17 mouse cellular contexts compared by ENCODE assay signal in the genomic region with DNA sequence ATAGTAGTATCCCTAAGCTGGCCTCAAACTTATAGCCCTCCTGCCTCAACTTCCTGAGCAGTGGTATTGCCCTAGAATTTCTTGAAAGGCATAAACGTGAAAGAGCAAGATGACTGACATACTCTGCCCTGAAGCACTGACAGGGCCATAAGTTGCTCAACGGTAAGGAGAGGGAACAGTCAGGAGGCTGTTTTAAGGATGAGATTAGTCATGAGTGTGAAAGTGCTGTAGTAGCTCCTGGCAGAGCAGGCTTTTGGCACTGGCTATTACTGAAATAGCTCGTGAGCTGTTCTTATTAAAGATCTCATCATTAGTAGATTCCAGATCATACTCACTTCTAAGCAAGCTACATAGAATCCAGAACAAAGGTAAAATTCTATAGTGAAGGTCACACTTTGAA. TPM values are rescaled to one million over a fixed set of nuclear protein-coding genes. Genes with fewer than 3 reads are reported as not detected.
A peak's percentile ranks its signal among the peaks of the same experiment; 100 is the strongest.
DNase-seq lines count a peak whose midpoint lies in the region; ATAC-seq lines count a peak whose summit lies in the region.
"Had no signal": no experiment of that assay in that cellular context is flagged by ENCODE, and none has a peak within 500 bp of the region (broad histone marks: within the 10 kb centered on the region; RNA-seq: fewer than 3 reads in every experiment).

No protein-coding gene starts in this region.

- H3K4me2 ChIP-seq in heart, embryonic 12.5 days, result no peak overlapping the region
- no peak overlapping the region for H3K4me2 ChIP-seq in midbrain, embryonic 15.5 days
- H3K4me2 ChIP-seq: kidney, embryonic 15.5 days; midbrain, embryonic 11.5 days; neural tube, embryonic 15.5 days had no signal

- no peak overlapping the region for H3K4me3 ChIP-seq in heart, embryonic 12.5 days
- H3K4me3 ChIP-seq in midbrain, embryonic 15.5 days, result no peak overlapping the region
- H3K4me3 ChIP-seq: kidney, embryonic 15.5 days; left cerebral cortex, adult 2 months; neural tube, embryonic 15.5 days had no signal

- ATAC-seq in heart, embryonic 12.5 days (ENCODE audit: insufficient number of reproducible peaks, low FRiP score), result no peak
- no peak for ATAC-seq in midbrain, embryonic 15.5 days (replicated peaks)
- ATAC-seq: forebrain, postnatal 0 days had no signal

- DNase-seq in adrenal gland, adult 2 months, result peak; percentile 34
- no peak for DNase-seq in adrenal gland, adult 8-10 months
- DNase-seq in heart, postnatal 4 days, result no peak
- DNase-seq in 416B (ENCODE audit: low read depth), result peak; percentile 54
- peak; percentile 47 for DNase-seq in gonadal fat pad, adult 2 months (ENCODE audit: low read depth)
- no peak for DNase-seq in layer of hippocampus, adult 9-11 months
- DNase-seq: cerebellum, adult 9-11 months; embryo, embryonic 11 days; forebrain, postnatal 0 days; thymus, adult 18-20 months had no signal

- H3K4me1 ChIP-seq in heart, embryonic 12.5 days (replicated peaks), result peaks cover 30% of the 10 kb centered on the region
- peaks cover 21% of the 10 kb centered on the region for H3K4me1 ChIP-seq in midbrain, embryonic 15.5 days
- H3K4me1 ChIP-seq: kidney, embryonic 15.5 days had no signal

- WGBS in heart, embryonic 12.5 days, result 39% methylated on average over 3 of the region's 3 CpGs
- 76% methylated on average over 3 of the region's 3 CpGs for WGBS in midbrain, embryonic 15.5 days

- peak overlapping the region; percentile 52 for H3K27ac ChIP-seq in heart, embryonic 12.5 days (ENCODE audit: poor library complexity, severe bottlenecking)
- H3K27ac ChIP-seq in midbrain, embryonic 15.5 days, result no peak overlapping the region; the same call in 1 of the 2 replicates
- H3K27ac ChIP-seq: kidney, embryonic 15.5 days; left cerebral cortex, adult 2 months; liver, embryonic 14.5 days; neural tube, embryonic 15.5 days had no signal

- H3K9ac ChIP-seq in heart, embryonic 12.5 days, result no peak overlapping the region
- no peak overlapping the region for H3K9ac ChIP-seq in midbrain, embryonic 15.5 days
- H3K9ac ChIP-seq: forebrain, postnatal 0 days; kidney, embryonic 15.5 days; liver, embryonic 14.5 days; neural tube, embryonic 15.5 days had no signal

- peaks cover 11% of the 10 kb centered on the region; the same call in 1 of the 2 replicates for H3K36me3 ChIP-seq in heart, embryonic 12.5 days
- H3K36me3 ChIP-seq in midbrain, embryonic 15.5 days (replicated peaks), result no peaks in the 10 kb centered on the region

- H3K27me3 ChIP-seq in heart, embryonic 12.5 days (replicated peaks), result no peaks in the 10 kb centered on the region
- no peaks in the 10 kb centered on the region for H3K27me3 ChIP-seq in midbrain, embryonic 15.5 days (replicated peaks)
- H3K27me3 ChIP-seq: kidney, embryonic 15.5 days; neural tube, embryonic 15.5 days had no signal

- H3K9me3 ChIP-seq in heart, embryonic 12.5 days (replicated peaks), result peaks cover 3% of the 10 kb centered on the region
- 0 out of 2 replicates have a peak, but pooled peaks cover 3% of the 10 kb centered on the region for H3K9me3 ChIP-seq in midbrain, embryonic 15.5 days

RNA-seq across cellular contexts. Expression of a gene that starts 52.6 kb away (rescaled TPM):
- total RNA-seq in adrenal gland, adult 2 months (2021), result 100 to 1,000 TPM; 168 to 181 TPM
- polyA plus RNA-seq in adrenal gland, adult 2 months (2012; rRNA removed), result 279 and 288 TPM in 2 replicates
- 100 to 1,000 TPM; 176 to 243 (median 208) TPM for total RNA-seq in adrenal gland, adult 8-10 months (2022)
- 60.8 and 80.5 TPM in 2 replicates for polyA plus RNA-seq in heart, embryonic 12.5 days (2016; fragmentation: Nextera tagmentation; extraction: Ambion mirVana)
- total RNA-seq in heart, postnatal 4 days (2021), result 100 to 1,000 TPM; 191 to 208 TPM
- polyA plus RNA-seq in gonadal fat pad, adult 2 months (2012; rRNA removed), result 69.7 and 80.8 TPM in 2 replicates
- polyA plus RNA-seq in midbrain, embryonic 15.5 days (2015; fragmentation: Nextera tagmentation; extraction: Ambion mirVana), result 8.0 and 8.3 TPM in 2 replicates

Comparison
In these comparisons a context has a peak if more than half of its experiments do, and no peak if none do; other contexts are left out.
1. DNase-seq: peak in adrenal gland, adult 2 months (single experiment), 416B (single experiment) and gonadal fat pad, adult 2 months (single experiment); none in adrenal gland, adult 8-10 months (single experiment), heart, postnatal 4 days (single experiment) and layer of hippocampus, adult 9-11 months (single experiment).